Mouse (Mus musculus): ENCODE measurements around the gene Cwc22. TPM values are rescaled to one million over a fixed set of nuclear protein-coding genes. Genes with fewer than 3 reads are reported as not detected.

Gene Cwc22
- polyA plus RNA-seq, 1 experiment: 6.7 TPM

DNA sequence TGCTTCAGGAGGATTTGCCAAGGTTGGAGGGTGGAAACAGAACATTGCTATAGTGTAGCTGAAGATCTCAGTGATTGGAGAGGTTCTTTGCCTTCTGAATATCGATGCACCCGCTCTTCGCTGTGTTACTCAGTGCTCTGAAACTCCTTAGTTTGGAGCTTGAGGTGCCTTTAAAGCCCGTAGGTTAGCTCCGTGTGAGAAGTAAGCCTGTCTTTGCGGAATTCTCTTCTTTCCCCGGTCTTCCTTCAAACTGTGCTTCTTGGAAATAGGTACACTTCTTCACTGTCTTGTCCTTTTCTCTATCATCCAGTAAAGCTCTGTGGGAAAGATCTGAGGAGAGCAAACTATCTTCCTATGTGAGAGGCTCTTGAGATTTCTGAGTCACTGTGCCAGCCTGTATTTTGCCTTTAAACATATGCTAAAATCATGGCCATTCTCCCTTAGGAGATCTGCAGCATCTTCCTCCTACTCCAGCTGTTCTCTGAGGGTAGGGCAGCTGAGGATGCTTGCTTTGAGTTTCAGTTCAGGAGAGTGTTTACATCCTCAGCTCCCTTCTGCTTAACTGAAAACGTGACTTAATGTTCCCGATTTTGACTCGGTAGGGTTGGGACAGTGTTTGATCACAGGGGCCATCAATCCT lies 60.6 kb downstream of the Cwc22 start:
- 91% methylated on average over 10 of the region's 10 CpGs for WGBS
- no peaks in the 10 kb centered on the region for H3K4me1 ChIP-seq (replicated peaks; ENCODE audit: control insufficient read depth, insufficient read depth, low read length)
- TF ChIP-seq POLR2A (IDR thresholded peaks at IDR 0.05; ENCODE audit: control insufficient read depth, extremely low read depth, insufficient read depth, low read length, poor library complexity) (no peak), CTCF (IDR thresholded peaks at IDR 0.05; ENCODE audit: borderline replicate concordance, control insufficient read depth, extremely low read depth, insufficient read depth, low read length, poor library complexity) (no peak)
- H3K4me3 ChIP-seq (ENCODE audit: control insufficient read depth, insufficient read depth, low read length): no peak overlapping the region
- H3K27ac ChIP-seq (ENCODE audit: control insufficient read depth, insufficient read depth, low read length): no peak overlapping the region
- H3K36me3 ChIP-seq (ENCODE audit: control insufficient read depth, insufficient read depth, low read length): no peaks in the 10 kb centered on the region
- no peak for DNase-seq
- H3K27me3 ChIP-seq (ENCODE audit: control insufficient read depth, insufficient read depth, low read length): no peaks in the 10 kb centered on the region

DNA sequence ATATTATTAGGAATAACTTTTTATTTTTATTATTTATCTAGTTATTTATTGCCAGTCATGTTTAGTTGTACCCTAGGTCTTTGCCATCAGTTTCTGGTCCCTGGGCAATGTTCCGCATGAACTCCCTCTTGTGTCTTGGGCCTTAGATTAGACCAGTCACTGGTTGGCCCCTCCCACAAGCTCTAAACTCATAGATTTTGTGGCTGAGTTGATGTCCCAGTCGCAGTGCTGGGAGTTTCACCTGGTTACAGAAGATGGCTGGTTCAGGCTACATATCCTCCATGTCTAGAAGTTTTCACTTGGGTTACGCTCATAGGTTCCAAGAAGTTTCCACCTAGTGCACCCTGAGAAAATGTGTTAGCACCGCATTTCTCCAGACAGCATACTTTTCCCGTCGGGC lies 61.1 kb downstream of the Cwc22 start:
- H3K27ac ChIP-seq (ENCODE audit: control insufficient read depth, insufficient read depth, low read length): no peak overlapping the region
- DNase-seq: no peak
- no peaks in the 10 kb centered on the region for H3K4me1 ChIP-seq (replicated peaks; ENCODE audit: control insufficient read depth, insufficient read depth, low read length)
- H3K36me3 ChIP-seq (ENCODE audit: control insufficient read depth, insufficient read depth, low read length): no peaks in the 10 kb centered on the region
- WGBS: 94% methylated on average over 6 of the region's 6 CpGs
- no peak overlapping the region for H3K4me3 ChIP-seq (ENCODE audit: control insufficient read depth, insufficient read depth, low read length)
- TF ChIP-seq CTCF (IDR thresholded peaks at IDR 0.05; ENCODE audit: borderline replicate concordance, control insufficient read depth, extremely low read depth, insufficient read depth, low read length, poor library complexity) (no peak), POLR2A (IDR thresholded peaks at IDR 0.05; ENCODE audit: control insufficient read depth, extremely low read depth, insufficient read depth, low read length, poor library complexity) (no peak)
- H3K27me3 ChIP-seq (ENCODE audit: control insufficient read depth, insufficient read depth, low read length): no peaks in the 10 kb centered on the region

DNA sequence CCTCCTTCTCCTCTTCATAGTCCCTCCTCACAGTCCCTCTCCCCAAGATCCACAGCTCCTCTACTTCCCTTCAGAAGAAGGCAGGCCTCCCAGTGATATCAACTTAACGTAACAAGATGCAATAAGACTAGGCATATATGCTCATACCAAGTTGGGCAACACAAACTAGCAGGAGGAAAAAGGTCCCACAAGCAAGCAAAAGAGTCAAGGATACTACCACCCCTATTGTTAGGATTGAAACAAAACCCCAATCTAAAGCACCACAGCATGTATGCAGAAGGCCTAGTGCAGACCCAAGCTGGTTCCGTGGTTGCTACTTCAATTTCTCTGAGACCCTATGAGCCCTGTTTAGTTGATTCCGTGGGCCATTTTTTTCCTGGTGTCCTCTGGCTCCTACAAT lies 61.7 kb downstream of the Cwc22 start:
- no peak for DNase-seq
- Histone ChIP-seq H3K27me3 (ENCODE audit: control insufficient read depth, insufficient read depth, low read length) (no peaks in the 10 kb centered on the region), H3K4me1 (replicated peaks; ENCODE audit: control insufficient read depth, insufficient read depth, low read length) (no peaks in the 10 kb centered on the region), H3K4me3 (ENCODE audit: control insufficient read depth, insufficient read depth, low read length) (no peak overlapping the region), H3K27ac (ENCODE audit: control insufficient read depth, insufficient read depth, low read length) (no peak overlapping the region), H3K36me3 (ENCODE audit: control insufficient read depth, insufficient read depth, low read length) (no peaks in the 10 kb centered on the region)
- 96% methylated on average over 3 of the region's 3 CpGs for WGBS
- TF ChIP-seq POLR2A (IDR thresholded peaks at IDR 0.05; ENCODE audit: control insufficient read depth, extremely low read depth, insufficient read depth, low read length, poor library complexity) (no peak), CTCF (IDR thresholded peaks at IDR 0.05; ENCODE audit: borderline replicate concordance, control insufficient read depth, extremely low read depth, insufficient read depth, low read length, poor library complexity) (no peak)

DNA sequence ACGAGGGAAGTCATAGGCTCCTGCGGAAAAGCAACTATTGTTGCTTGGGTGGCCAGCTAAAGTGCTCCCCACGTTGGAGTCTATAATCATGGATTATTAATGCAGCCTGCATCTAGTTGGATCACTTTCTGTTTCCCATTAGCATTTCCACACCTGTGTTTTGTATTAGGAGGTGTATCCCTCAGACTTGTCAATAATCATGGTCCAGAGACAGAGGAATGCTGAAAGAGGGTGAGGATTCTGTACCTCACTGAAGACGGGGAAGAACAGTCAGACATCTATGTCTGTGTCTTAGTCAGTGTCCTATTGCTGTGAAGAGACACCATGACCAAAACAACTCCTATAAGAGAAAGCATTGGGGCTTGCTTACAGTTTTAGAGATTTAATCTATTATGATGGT lies 63.2 kb downstream of the Cwc22 start:
- no peaks in the 10 kb centered on the region for H3K4me1 ChIP-seq (replicated peaks; ENCODE audit: control insufficient read depth, insufficient read depth, low read length)
- H3K36me3 ChIP-seq (ENCODE audit: control insufficient read depth, insufficient read depth, low read length): no peaks in the 10 kb centered on the region
- H3K4me3 ChIP-seq (ENCODE audit: control insufficient read depth, insufficient read depth, low read length): no peak overlapping the region
- 92% methylated on average over 4 of the region's 4 CpGs for WGBS
- H3K27ac ChIP-seq (ENCODE audit: control insufficient read depth, insufficient read depth, low read length): no peak overlapping the region
- TF ChIP-seq POLR2A (IDR thresholded peaks at IDR 0.05; ENCODE audit: control insufficient read depth, extremely low read depth, insufficient read depth, low read length, poor library complexity) (no peak), CTCF (IDR thresholded peaks at IDR 0.05; ENCODE audit: borderline replicate concordance, control insufficient read depth, extremely low read depth, insufficient read depth, low read length, poor library complexity) (no peak)
- no peaks in the 10 kb centered on the region for H3K27me3 ChIP-seq (ENCODE audit: control insufficient read depth, insufficient read depth, low read length)
- no peak for DNase-seq

DNA sequence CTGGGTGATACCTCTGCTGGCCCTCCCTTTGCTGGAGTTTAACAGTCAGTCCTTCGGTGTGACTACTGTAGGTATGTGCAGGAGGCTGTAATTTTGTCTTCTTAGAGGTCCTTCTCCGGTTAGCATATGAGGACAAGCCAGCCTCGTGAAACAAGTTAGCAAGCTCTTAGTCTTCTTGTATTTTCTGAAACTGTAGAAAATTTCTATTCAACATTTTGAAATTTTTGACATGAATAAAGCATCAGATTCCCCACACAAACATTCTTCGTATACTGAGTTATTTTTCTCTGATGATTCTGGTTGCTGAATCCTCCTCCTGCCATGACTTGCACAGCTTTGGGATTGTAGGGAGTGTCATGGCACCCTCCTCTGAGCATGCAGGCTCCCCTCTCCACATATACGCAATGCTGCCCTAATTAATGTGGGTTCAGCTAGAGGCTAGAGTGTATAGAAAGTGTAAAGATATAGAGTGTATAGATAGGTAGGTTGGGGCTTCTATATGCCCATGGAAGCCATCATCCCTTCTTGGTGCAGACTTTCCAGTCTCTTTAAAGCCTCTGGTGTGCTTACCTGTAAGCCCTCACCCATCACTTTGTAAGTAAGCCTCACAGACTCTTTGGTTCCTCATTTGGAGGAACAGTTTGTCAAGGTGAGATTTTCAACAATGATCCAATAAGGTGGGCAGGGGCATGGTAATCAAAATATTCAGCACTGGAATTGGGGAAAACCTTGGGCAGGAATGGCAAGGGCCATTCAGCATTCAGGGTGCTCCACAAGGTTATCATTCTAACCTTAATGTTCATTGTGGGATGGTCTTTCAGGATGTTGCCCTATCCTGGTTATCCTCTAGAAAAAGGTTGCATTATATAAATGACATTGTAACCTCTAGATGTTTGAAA lies 64.6 kb downstream of the Cwc22 start:
- H3K27ac ChIP-seq (ENCODE audit: control insufficient read depth, insufficient read depth, low read length): no peak overlapping the region
- no peaks in the 10 kb centered on the region for H3K27me3 ChIP-seq (ENCODE audit: control insufficient read depth, insufficient read depth, low read length)
- no peak overlapping the region for H3K4me3 ChIP-seq (ENCODE audit: control insufficient read depth, insufficient read depth, low read length)
- 91% methylated on average over 5 of the region's 5 CpGs for WGBS
- DNase-seq: no peak
- no peaks in the 10 kb centered on the region for H3K4me1 ChIP-seq (replicated peaks; ENCODE audit: control insufficient read depth, insufficient read depth, low read length)
- no peaks in the 10 kb centered on the region for H3K36me3 ChIP-seq (ENCODE audit: control insufficient read depth, insufficient read depth, low read length)
- no peak for TF ChIP-seq POLR2A (IDR thresholded peaks at IDR 0.05; ENCODE audit: control insufficient read depth, extremely low read depth, insufficient read depth, low read length, poor library complexity)
- no peak for TF ChIP-seq CTCF (IDR thresholded peaks at IDR 0.05; ENCODE audit: borderline replicate concordance, control insufficient read depth, extremely low read depth, insufficient read depth, low read length, poor library complexity)

DNA sequence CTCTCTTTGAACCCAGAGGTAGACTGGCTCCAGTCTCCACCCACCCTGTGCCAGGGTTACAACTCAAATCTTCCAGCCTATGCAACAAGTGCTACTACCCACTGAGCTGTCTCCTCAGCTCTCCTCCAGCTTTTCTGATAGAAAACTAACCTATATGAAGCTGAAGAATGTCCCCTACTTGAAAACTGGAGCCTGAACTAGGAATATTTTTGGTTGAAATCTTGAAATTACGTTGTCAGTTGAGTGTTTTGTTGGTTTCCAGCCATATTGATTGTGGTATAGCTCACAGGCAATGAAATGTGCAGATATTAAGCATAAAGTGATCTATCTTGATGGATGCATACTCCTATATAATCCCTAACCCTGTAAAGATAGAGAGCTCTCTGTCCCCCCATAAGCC lies 65.8 kb downstream of the Cwc22 start:
- DNase-seq: no peak
- Histone ChIP-seq H3K27ac (ENCODE audit: control insufficient read depth, insufficient read depth, low read length) (no peak overlapping the region), H3K4me1 (replicated peaks; ENCODE audit: control insufficient read depth, insufficient read depth, low read length) (no peaks in the 10 kb centered on the region), H3K27me3 (ENCODE audit: control insufficient read depth, insufficient read depth, low read length) (no peaks in the 10 kb centered on the region), H3K36me3 (ENCODE audit: control insufficient read depth, insufficient read depth, low read length) (no peaks in the 10 kb centered on the region), H3K4me3 (ENCODE audit: control insufficient read depth, insufficient read depth, low read length) (no peak overlapping the region)
- TF ChIP-seq CTCF (IDR thresholded peaks at IDR 0.05; ENCODE audit: borderline replicate concordance, control insufficient read depth, extremely low read depth, insufficient read depth, low read length, poor library complexity) (no peak), POLR2A (IDR thresholded peaks at IDR 0.05; ENCODE audit: control insufficient read depth, extremely low read depth, insufficient read depth, low read length, poor library complexity) (no peak)
- WGBS: 70% methylated on average over 1 of the region's 1 CpGs
